ENCODE assay signal across 12 mouse cellular contexts in genomic region chr4:150012322-150012723, GRCm38 (mm10). TPM values are rescaled to one million over a fixed set of nuclear protein-coding genes. Genes with fewer than 3 reads are reported as not detected.
DNase-seq lines count a peak whose midpoint lies in the region; TF ChIP-seq lines count a peak whose summit lies in the region.
"Had no signal": no experiment of that assay in that cellular context is flagged by ENCODE, and none has a peak within 500 bp of the region (broad histone marks: within the 10 kb centered on the region; RNA-seq: fewer than 3 reads in every experiment).

No protein-coding gene starts in this region.

- whole genome bisulfite sequencing in small intestine, adult 2 months, result 72% methylated on average over 4 of the region's 4 CpGs

- no peaks in the 10 kb centered on the region for H3K27me3 ChIP-seq in small intestine, adult 2 months (ENCODE audit: control insufficient read depth, insufficient read depth, low read length)

- intact Hi-C loops in gastrocnemius, adult 2 months (cut with DNase I), result no loop called here
- intact Hi-C loops in left cerebral cortex, adult 2 months (cut with DNase I), result loop anchor here (2.0 kb wide), 1 partner anchor 16 kb away; no protein-coding TSS in a partner anchor
- intact Hi-C loops in left cerebral cortex, postnatal 36 days (cut with DNase I), result loop anchor here (2.0 kb wide), 1 partner anchor 18 kb away; no protein-coding TSS in a partner anchor

- TF ChIP-seq CTCF in gastrocnemius, adult 2 months (IDR thresholded peaks at IDR 0.05), result no peak
- TF ChIP-seq CTCF in left cerebral cortex, adult 2 months (IDR thresholded peaks at IDR 0.05), result no peak
- no peak for TF ChIP-seq CTCF in bone marrow macrophage, adult 2 months (IDR thresholded peaks at IDR 0.05; ENCODE audit: low read depth, low read length)
- TF ChIP-seq CTCF in small intestine, adult 2 months (IDR thresholded peaks at IDR 0.05; ENCODE audit: extremely low read depth, insufficient read length, insufficient replicate concordance, low read depth, low read length), result no peak

- DNase-seq in gastrocnemius, adult 2 months, result peak; percentile 63
- DNase-seq in gastrocnemius, adult 18-20 months (ENCODE audit: low spot score), result no peak
- no peak for DNase-seq in left cerebral cortex, adult 2 months (ENCODE audit: extremely low spot score in 1 of 2, low spot score in 2 of 2)
- no peak for DNase-seq in left cerebral cortex, postnatal 36 days (ENCODE audit: low spot score in 2 of 2)
- no peak for DNase-seq in spleen, adult 18-20 months
- no peak for DNase-seq in right cerebral cortex, adult 18-20 months
- DNase-seq: adrenal gland, postnatal 25 days; cerebellum, adult 11-12 months; kidney, postnatal 14 days; right cerebral cortex, postnatal 14 days had no signal

- H3K27ac ChIP-seq in gastrocnemius, adult 2 months, result peak overlapping the region; percentile 97
- peak overlapping the region; percentile 28 for H3K27ac ChIP-seq in left cerebral cortex, adult 2 months
- peak overlapping the region; percentile 88 for H3K27ac ChIP-seq in bone marrow macrophage, adult 2 months (ENCODE audit: insufficient read depth, low read depth, low read length)
- H3K27ac ChIP-seq in small intestine, adult 2 months (ENCODE audit: insufficient read depth, low read depth, low read length), result peak overlapping the region; percentile 7; the same call in 1 of the 2 replicates

- H3K36me3 ChIP-seq in small intestine, adult 2 months (ENCODE audit: control insufficient read depth, insufficient read depth, low read length), result no peaks in the 10 kb centered on the region

- no peak for TF ChIP-seq POLR2A in bone marrow macrophage, adult 2 months (IDR thresholded peaks at IDR 0.05; ENCODE audit: borderline replicate concordance, low read depth, low read length)
- TF ChIP-seq POLR2A in small intestine, adult 2 months (IDR thresholded peaks at IDR 0.05; ENCODE audit: low read depth, low read length), result no peak

- peak overlapping the region; percentile 21 for H3K4me3 ChIP-seq in gastrocnemius, adult 2 months
- H3K4me3 ChIP-seq in left cerebral cortex, adult 2 months, result no peak overlapping the region
- no peak overlapping the region for H3K4me3 ChIP-seq in bone marrow macrophage, adult 2 months (ENCODE audit: insufficient read depth, low read length)
- H3K4me3 ChIP-seq in small intestine, adult 2 months (ENCODE audit: low read depth, low read length), result no peak overlapping the region

- peaks cover 61% of the 10 kb centered on the region for H3K4me1 ChIP-seq in bone marrow macrophage, adult 2 months (ENCODE audit: control insufficient read depth, insufficient read depth, low read length)
- peaks cover 26% of the 10 kb centered on the region; the same call in 1 of the 2 replicates for H3K4me1 ChIP-seq in small intestine, adult 2 months (ENCODE audit: control insufficient read depth, insufficient read depth, insufficient read length, low read length)

RNA-seq across cellular contexts. Expression of gene H6pd, which starts 3.5 kb away (rescaled TPM):
- total RNA-seq in gastrocnemius, adult 2 months (2021), result 100 to 1,000 TPM in 1 of 2 experiments, 10 to 100 TPM in 1; 41.6 to 104 TPM
- 10 to 100 TPM; 45.5 to 56.8 TPM for total RNA-seq in gastrocnemius, adult 18-20 months (2021)
- total RNA-seq in left cerebral cortex, adult 2 months (2021), result 10 to 100 TPM; 11.6 to 16.0 TPM
- 10 to 100 TPM; 12.5 to 14.3 TPM for total RNA-seq in left cerebral cortex, postnatal 36 days (2021)
- polyA plus RNA-seq in bone marrow macrophage, adult 2 months (2012; ENCODE audit: insufficient read depth, insufficient read length, missing spikeins), result 35.4 and 41.1 TPM in 2 replicates
- polyA plus RNA-seq in small intestine, adult 2 months (2012; rRNA removed), result 17.7 and 22.0 TPM in 2 replicates

RNA-seq across cellular contexts. Expression of gene Spsb1, which starts 57.5 kb away (rescaled TPM):
- 10 to 100 TPM in 1 of 2 experiments, 1 to 10 TPM in 1; 5.5 to 16.1 TPM for total RNA-seq in gastrocnemius, adult 2 months (2021)
- 1 to 10 TPM; 5.9 to 9.6 TPM for total RNA-seq in gastrocnemius, adult 18-20 months (2021)
- 10 to 100 TPM; 15.2 to 17.5 TPM for total RNA-seq in left cerebral cortex, adult 2 months (2021)
- total RNA-seq in left cerebral cortex, postnatal 36 days (2021), result 10 to 100 TPM; 17.1 to 19.0 TPM
- 1.2 TPM in 1 of 2 replicates, not detected in the other for polyA plus RNA-seq in bone marrow macrophage, adult 2 months (2012; ENCODE audit: insufficient read depth, insufficient read length, missing spikeins)
- polyA plus RNA-seq in small intestine, adult 2 months (2012; rRNA removed), result 17.4 and 27.3 TPM in 2 replicates

Comparison
In these comparisons a context has a peak if more than half of its experiments do, and no peak if none do; other contexts are left out.
1. H3K27ac ChIP-seq: peak in every context shown above with its lines; median percentile 97 in gastrocnemius, adult 2 months; 88 in bone marrow macrophage, adult 2 months; 28 in left cerebral cortex, adult 2 months; 7 in small intestine, adult 2 months.